Mouse (Mus musculus): Measurements from ENCODE around the gene Glud1. TPM values are rescaled to one million over a fixed set of nuclear protein-coding genes. Genes with fewer than 3 reads are reported as not detected.

Gene Glud1
- polyA plus RNA-seq, 1 experiment from 2014 or later, result 64.4 TPM

DNA sequence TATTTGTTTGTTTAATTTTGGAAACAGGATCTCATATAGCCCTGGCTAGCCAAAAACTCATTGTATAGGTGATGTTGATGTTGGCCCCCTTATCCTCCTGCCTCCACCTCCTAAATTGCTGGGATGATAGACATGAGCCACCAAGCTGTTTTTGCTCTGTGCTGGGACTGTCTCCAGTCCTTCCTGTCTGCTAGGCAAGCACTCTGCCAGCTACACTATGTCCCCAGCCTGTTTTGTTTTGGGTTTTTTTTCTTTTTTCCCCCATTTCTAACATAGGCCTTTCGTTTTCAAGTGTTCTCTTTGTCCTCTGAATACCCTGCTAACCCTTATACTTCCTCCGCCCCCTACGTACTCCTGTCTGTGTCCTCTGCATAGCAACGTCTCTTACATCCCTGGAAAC is 82.8 kb downstream of the Glud1 start:
- H3K27me3 ChIP-seq (ENCODE audit: control insufficient read depth, insufficient read depth, low read length), result no peaks in the 10 kb centered on the region
- 73% methylated on average over 4 of the region's 4 CpGs for WGBS (ENCODE audit: insufficient replicate concordance)
- no peaks in the 10 kb centered on the region for H3K4me1 ChIP-seq (ENCODE audit: control insufficient read depth, insufficient read depth, low read length)
- H3K36me3 ChIP-seq (ENCODE audit: control insufficient read depth, insufficient read depth, low read length), result peaks cover 8% of the 10 kb centered on the region; the same call in 1 of the 2 replicates
- H3K4me2 ChIP-seq, result no peak overlapping the region
- no peak overlapping the region for H3K27ac ChIP-seq (ENCODE audit: low read depth, low read length)
- ATAC-seq (replicated peaks; ENCODE audit: insufficient number of reproducible peaks, low FRiP score, low TSS enrichment), result 0 out of 2 replicates have a peak, but pooled peaks have one; percentile 42
- no peaks in the 10 kb centered on the region for H3K9me3 ChIP-seq (replicated peaks; ENCODE audit: control insufficient read depth, low read length)
- no peak overlapping the region for H3K9ac ChIP-seq (ENCODE audit: low read depth, low read length)
- no peak overlapping the region for H3K4me3 ChIP-seq (ENCODE audit: low read depth, low read length)

Other genes with a start within 250 kb of the Glud1 start
- gene Anxa8, start 224.7 kb upstream of the Glud1 start, polyA plus RNA-seq (2014; fragmentation: Nextera tagmentation; extraction: Ambion mirVana), result 1.1 and 1.4 TPM in 2 replicates
- not detected in 2 replicates for gene A630023A22Rik, start 208.0 kb upstream of the Glud1 start, polyA plus RNA-seq (2014; fragmentation: Nextera tagmentation; extraction: Ambion mirVana)
- gene Npy4r, start 158.2 kb upstream of the Glud1 start, polyA plus RNA-seq (2014; fragmentation: Nextera tagmentation; extraction: Ambion mirVana), result 0.20 and 0.23 TPM in 2 replicates
- gene Gprin2, start 109.1 kb upstream of the Glud1 start, polyA plus RNA-seq (2014; fragmentation: Nextera tagmentation; extraction: Ambion mirVana), result 0.04 and 0.08 TPM in 2 replicates
- 0.16 TPM in 1 of 2 replicates, not detected in the other for gene Syt15, start 91.1 kb upstream of the Glud1 start, polyA plus RNA-seq (2014; fragmentation: Nextera tagmentation; extraction: Ambion mirVana)
- 6.2 and 6.9 TPM in 2 replicates for gene Shld2, start 234 bp upstream of the Glud1 start, polyA plus RNA-seq (2014; fragmentation: Nextera tagmentation; extraction: Ambion mirVana)
- not detected in 2 replicates for gene Fam25c, start 44.7 kb downstream of the Glud1 start, polyA plus RNA-seq (2014; fragmentation: Nextera tagmentation; extraction: Ambion mirVana)
- gene Sncg, start 64.1 kb downstream of the Glud1 start, polyA plus RNA-seq (2014; fragmentation: Nextera tagmentation; extraction: Ambion mirVana), result 2.4 and 2.9 TPM in 2 replicates
- 15.8 and 23.1 TPM in 2 replicates for gene Mmrn2, start 64.7 kb downstream of the Glud1 start, polyA plus RNA-seq (2014; fragmentation: Nextera tagmentation; extraction: Ambion mirVana)
- 48.1 and 48.5 TPM in 2 replicates for gene Bmpr1a, start 192.6 kb downstream of the Glud1 start, polyA plus RNA-seq (2014; fragmentation: Nextera tagmentation; extraction: Ambion mirVana)
- gene 9230112D13Rik, start 212.1 kb downstream of the Glud1 start, polyA plus RNA-seq (2014; fragmentation: Nextera tagmentation; extraction: Ambion mirVana), result not detected in 2 replicates

Measured in heart, embryonic 11.5 days (tissue).